Mouse (Mus musculus): ENCODE measurements at regions not wholly inside any gene's neighbourhood (a gene's known extent, or its start where the extent isn't known, plus 50 kb on each side); places are given as distances from the start of the nearest gene placed in this dataset.

DNA sequence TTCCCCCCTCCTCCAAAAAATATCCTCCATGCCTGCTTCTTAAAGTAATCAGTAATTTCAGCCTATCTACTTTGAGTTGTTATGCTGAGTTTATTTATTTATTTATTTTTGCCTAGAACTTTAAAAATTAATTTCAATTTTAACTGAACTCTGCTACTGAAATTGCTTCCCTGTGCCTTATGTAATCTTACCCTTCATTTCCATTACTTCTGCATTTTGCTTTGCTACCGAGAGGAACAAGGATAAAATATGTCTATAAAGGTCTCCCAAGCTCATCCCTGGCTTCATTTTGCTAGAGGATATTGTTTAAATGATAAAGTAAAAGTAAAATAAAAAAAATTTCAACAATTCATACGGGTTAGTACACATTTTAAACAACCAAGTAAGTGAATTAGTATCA, 216.3 kb downstream of the Kcnj2 start:
- no peaks in the 10 kb centered on the region for H3K9me3 ChIP-seq
- H3K4me3 ChIP-seq: no peak overlapping the region
- H3K4me2 ChIP-seq (replicated peaks): no peak overlapping the region
- peaks cover 17% of the 10 kb centered on the region for H3K4me1 ChIP-seq
- no peak overlapping the region for H3K9ac ChIP-seq
- no peaks in the 10 kb centered on the region for H3K27me3 ChIP-seq
- 57% methylated on average over 2 of the region's 2 CpGs for WGBS
- ATAC-seq (ENCODE audit: low FRiP score, low read depth): no peak
- H3K36me3 ChIP-seq: no peaks in the 10 kb centered on the region
- H3K27ac ChIP-seq: no peak overlapping the region

DNA sequence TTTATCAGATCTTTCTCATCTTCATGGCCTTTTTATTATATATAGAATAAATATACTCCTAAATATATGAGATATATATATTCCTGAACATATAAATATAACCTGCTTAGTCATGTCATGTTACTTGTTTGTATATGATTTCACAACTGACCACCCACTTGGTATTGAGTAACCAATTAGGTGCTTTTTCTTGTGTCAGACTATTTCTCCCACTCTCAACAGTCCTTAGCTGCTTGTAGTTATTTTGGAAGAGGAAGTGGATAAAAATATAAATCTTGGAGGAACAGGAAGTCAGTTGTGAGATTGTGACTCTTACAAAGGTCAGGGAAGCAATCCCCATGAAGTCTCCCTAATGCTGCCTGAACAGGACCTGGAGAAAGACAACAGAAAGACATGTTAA, 224.6 kb downstream of the Kcnj2 start:
- H3K27ac ChIP-seq: no peak overlapping the region
- H3K36me3 ChIP-seq: no peaks in the 10 kb centered on the region
- H3K4me3 ChIP-seq: no peak overlapping the region
- H3K9me3 ChIP-seq: peaks cover 10% of the 10 kb centered on the region; the same call in 1 of the 2 replicates
- no peaks in the 10 kb centered on the region for H3K27me3 ChIP-seq
- H3K9ac ChIP-seq: no peak overlapping the region
- no peak for ATAC-seq (ENCODE audit: low FRiP score, low read depth)
- no peaks in the 10 kb centered on the region for H3K4me1 ChIP-seq
- H3K4me2 ChIP-seq (replicated peaks): no peak overlapping the region

DNA sequence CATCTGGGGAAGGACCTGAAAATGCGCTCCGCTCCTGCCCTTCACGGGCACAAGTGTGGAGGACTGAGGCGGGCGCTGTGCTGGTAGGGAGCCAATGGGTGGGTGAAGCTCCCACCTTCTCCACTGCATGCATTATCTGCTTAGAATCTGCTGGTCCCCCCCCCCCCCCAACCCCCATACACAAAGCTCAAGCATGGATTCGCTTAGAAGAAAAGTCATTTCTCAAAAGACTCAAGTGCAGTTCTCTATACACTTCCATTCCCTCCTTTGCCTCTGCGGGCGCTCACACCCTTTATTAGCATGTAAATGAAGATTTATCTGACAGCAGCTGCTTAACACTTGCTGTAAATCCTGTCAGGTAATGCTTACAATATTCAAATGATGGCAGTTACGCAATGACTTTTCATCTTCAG, 230.4 kb downstream of the Kcnj2 start:
- Histone ChIP-seq H3K9ac (no peak overlapping the region), H3K4me2 (replicated peaks) (no peak overlapping the region), H3K4me1 (peaks cover 13% of the 10 kb centered on the region; the same call in 1 of the 2 replicates), H3K4me3 (no peak overlapping the region), H3K27me3 (0 out of 2 replicates have a peak, but pooled peaks cover 2% of the 10 kb centered on the region), H3K9me3 (peaks cover 10% of the 10 kb centered on the region; the same call in 1 of the 2 replicates), H3K27ac (no peak overlapping the region), H3K36me3 (no peaks in the 10 kb centered on the region)
- no peak for ATAC-seq (ENCODE audit: low FRiP score, low read depth)
- 30% methylated on average over 9 of the region's 9 CpGs for WGBS

DNA sequence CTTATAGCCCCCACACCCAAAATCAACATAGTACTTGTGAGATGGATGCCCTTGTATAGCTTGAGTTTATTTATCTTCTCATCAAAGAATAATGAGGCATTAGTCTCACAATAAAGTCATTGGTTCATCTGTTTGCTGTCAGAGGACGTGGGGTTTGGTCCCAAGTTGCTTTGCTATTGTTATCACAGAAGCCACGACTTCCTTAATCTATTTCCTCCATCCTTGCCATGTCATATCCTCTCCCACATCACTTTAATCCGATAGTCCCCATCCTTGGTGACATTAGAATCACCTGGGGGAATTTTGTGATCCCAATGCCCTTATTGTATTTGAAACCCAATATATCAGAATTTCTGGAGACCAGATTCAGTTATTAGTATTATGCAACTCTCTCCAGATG, 246.8 kb downstream of the Kcnj2 start:
- WGBS: 42% methylated on average over 3 of the region's 3 CpGs
- ATAC-seq (ENCODE audit: low FRiP score, low read depth): no peak
- no peaks in the 10 kb centered on the region for H3K27me3 ChIP-seq
- H3K9ac ChIP-seq: no peak overlapping the region
- H3K4me2 ChIP-seq (replicated peaks): no peak overlapping the region
- no peak overlapping the region for H3K27ac ChIP-seq
- H3K4me3 ChIP-seq: no peak overlapping the region
- no peaks in the 10 kb centered on the region for H3K36me3 ChIP-seq
- H3K4me1 ChIP-seq: peaks cover 3% of the 10 kb centered on the region; the same call in 1 of the 2 replicates
- H3K9me3 ChIP-seq: no peaks in the 10 kb centered on the region

GRCm38 (mm10) chr11:111313566-111313965, 247.6 kb downstream of the Kcnj2 start:
- H3K4me3 ChIP-seq: no peak overlapping the region
- no peaks in the 10 kb centered on the region for H3K27me3 ChIP-seq
- H3K27ac ChIP-seq: no peak overlapping the region
- H3K4me1 ChIP-seq: no peaks in the 10 kb centered on the region
- no peaks in the 10 kb centered on the region for H3K36me3 ChIP-seq
- no peak overlapping the region for H3K9ac ChIP-seq
- WGBS: 59% methylated on average over 3 of the region's 3 CpGs
- ATAC-seq (ENCODE audit: low FRiP score, low read depth): no peak
- H3K4me2 ChIP-seq (replicated peaks): no peak overlapping the region
- no peaks in the 10 kb centered on the region for H3K9me3 ChIP-seq

DNA sequence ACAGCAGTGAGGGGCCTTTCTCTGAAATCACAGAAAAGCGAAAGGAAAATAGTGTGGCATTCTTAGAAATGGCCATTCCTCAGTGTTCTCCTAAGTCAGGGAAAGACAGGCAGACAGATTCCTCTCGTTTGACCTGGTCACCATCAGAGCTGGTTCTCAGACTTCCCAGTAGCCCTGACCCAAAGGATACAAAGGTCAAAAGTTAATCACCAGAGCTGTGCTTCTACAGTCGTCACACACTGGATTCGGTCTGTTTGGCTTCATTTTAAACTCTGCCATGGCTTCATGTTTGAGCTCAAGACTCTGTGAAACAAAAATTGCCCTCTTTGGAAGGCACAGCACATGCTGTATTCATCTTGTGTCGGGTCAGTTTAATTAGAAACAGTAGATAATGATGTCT, 255.6 kb downstream of the Kcnj2 start:
- H3K9ac ChIP-seq: no peak overlapping the region
- no peak overlapping the region for H3K27ac ChIP-seq
- H3K36me3 ChIP-seq: no peaks in the 10 kb centered on the region
- ATAC-seq (ENCODE audit: low FRiP score, low read depth): no peak
- 36% methylated on average over 5 of the region's 5 CpGs for WGBS
- no peaks in the 10 kb centered on the region for H3K27me3 ChIP-seq
- no peaks in the 10 kb centered on the region for H3K4me1 ChIP-seq
- no peaks in the 10 kb centered on the region for H3K9me3 ChIP-seq
- no peak overlapping the region for H3K4me2 ChIP-seq (replicated peaks)
- H3K4me3 ChIP-seq: no peak overlapping the region

- Histone ChIP-seq H3K9ac (no peak overlapping the region), H3K27ac (no peak overlapping the region), H3K36me3 (no peaks in the 10 kb centered on the region), H3K9me3 (no peaks in the 10 kb centered on the region), H3K4me3 (no peak overlapping the region), H3K4me1 (no peaks in the 10 kb centered on the region), H3K27me3 (no peaks in the 10 kb centered on the region), H3K4me2 (replicated peaks) (no peak overlapping the region)
- WGBS: 73% methylated on average over 5 of the region's 5 CpGs
- ATAC-seq (ENCODE audit: low FRiP score, low read depth): no peak
Measured at GRCm38 (mm10) chr11:111324453-111325010, 258.6 kb downstream of the Kcnj2 start.

- H3K4me2 ChIP-seq (replicated peaks): no peak overlapping the region
- H3K4me3 ChIP-seq: no peak overlapping the region
- H3K36me3 ChIP-seq: no peaks in the 10 kb centered on the region
- no peak overlapping the region for H3K9ac ChIP-seq
- ATAC-seq (ENCODE audit: low FRiP score, low read depth): no peak
- no peaks in the 10 kb centered on the region for H3K4me1 ChIP-seq
- WGBS: 71% methylated on average over 3 of the region's 3 CpGs
- H3K27ac ChIP-seq: no peak overlapping the region
- H3K27me3 ChIP-seq: no peaks in the 10 kb centered on the region
- H3K9me3 ChIP-seq: no peaks in the 10 kb centered on the region
Measured at GRCm38 (mm10) chr11:111326915-111327314, 261.0 kb downstream of the Kcnj2 start.

DNA sequence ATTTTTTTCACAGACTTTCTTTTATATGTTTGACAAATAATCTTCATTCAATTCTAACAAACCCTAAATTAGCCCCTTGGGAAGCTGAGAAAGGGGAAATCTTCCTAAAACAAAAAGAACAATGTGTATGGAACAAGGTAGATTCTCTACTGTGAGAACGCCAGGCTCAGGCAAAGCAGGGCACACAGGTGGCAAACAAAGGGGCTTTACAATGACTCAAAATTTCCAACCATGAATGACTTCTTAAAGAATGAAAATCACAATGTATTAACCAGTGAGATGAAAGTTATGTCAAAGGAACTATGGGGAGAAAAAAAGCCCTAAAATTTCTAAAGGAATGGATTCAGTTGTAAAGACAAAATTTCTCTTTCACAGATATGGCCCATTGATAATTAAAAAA, 262.3 kb downstream of the Kcnj2 start:
- 53% methylated on average over 1 of the region's 1 CpGs for WGBS
- no peaks in the 10 kb centered on the region for H3K27me3 ChIP-seq
- H3K4me3 ChIP-seq: no peak overlapping the region
- no peaks in the 10 kb centered on the region for H3K9me3 ChIP-seq
- H3K36me3 ChIP-seq: no peaks in the 10 kb centered on the region
- H3K4me2 ChIP-seq (replicated peaks): no peak overlapping the region
- H3K27ac ChIP-seq: no peak overlapping the region
- no peak for ATAC-seq (ENCODE audit: low FRiP score, low read depth)
- no peaks in the 10 kb centered on the region for H3K4me1 ChIP-seq
- H3K9ac ChIP-seq: no peak overlapping the region

- Histone ChIP-seq H3K4me1 (no peaks in the 10 kb centered on the region), H3K36me3 (no peaks in the 10 kb centered on the region), H3K27ac (no peak overlapping the region), H3K27me3 (no peaks in the 10 kb centered on the region), H3K4me3 (no peak overlapping the region), H3K9ac (no peak overlapping the region), H3K4me2 (replicated peaks) (no peak overlapping the region), H3K9me3 (no peaks in the 10 kb centered on the region)
- ATAC-seq (ENCODE audit: low FRiP score, low read depth): no peak
Measured at GRCm38 (mm10) chr11:111331592-111331991, 265.6 kb downstream of the Kcnj2 start.

DNA sequence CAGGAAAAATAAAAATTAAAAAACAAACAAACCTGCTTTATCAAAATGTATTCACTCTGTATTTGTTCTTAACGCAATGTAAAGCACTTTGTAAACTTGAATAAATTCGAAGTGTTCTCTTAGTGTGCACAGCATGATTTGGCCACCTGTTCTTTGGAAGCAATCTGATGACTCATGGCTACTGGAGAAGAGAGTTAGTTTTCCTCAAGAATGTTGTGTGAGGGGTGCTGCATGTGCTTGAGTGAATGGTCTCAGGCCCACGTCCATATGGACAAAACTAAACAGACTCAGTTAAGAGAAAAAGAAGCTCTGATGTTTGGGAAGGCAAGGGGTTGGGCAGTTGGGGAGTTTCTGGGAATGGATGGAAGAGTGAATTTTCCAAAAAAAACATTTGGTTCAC, 267.1 kb downstream of the Kcnj2 start:
- ATAC-seq (ENCODE audit: low FRiP score, low read depth): no peak
- 69% methylated on average over 3 of the region's 3 CpGs for WGBS

GRCm38 (mm10) chr11:111347562-111347961, 281.6 kb downstream of the Kcnj2 start:
- Histone ChIP-seq H3K27ac (no peak overlapping the region), H3K9me3 (no peaks in the 10 kb centered on the region), H3K4me2 (replicated peaks) (no peak overlapping the region), H3K4me3 (no peak overlapping the region), H3K9ac (no peak overlapping the region), H3K4me1 (no peaks in the 10 kb centered on the region), H3K27me3 (no peaks in the 10 kb centered on the region), H3K36me3 (no peaks in the 10 kb centered on the region)
- WGBS: 65% methylated on average over 1 of the region's 1 CpGs
- ATAC-seq (ENCODE audit: low FRiP score, low read depth): no peak

More for the DNA sequence above, 267.1 kb downstream of the Kcnj2 start:
- Histone ChIP-seq H3K9ac (no peak overlapping the region), H3K4me3 (no peak overlapping the region), H3K4me1 (no peaks in the 10 kb centered on the region), H3K27me3 (no peaks in the 10 kb centered on the region), H3K36me3 (no peaks in the 10 kb centered on the region), H3K9me3 (no peaks in the 10 kb centered on the region), H3K27ac (no peak overlapping the region), H3K4me2 (replicated peaks) (no peak overlapping the region)

DNA sequence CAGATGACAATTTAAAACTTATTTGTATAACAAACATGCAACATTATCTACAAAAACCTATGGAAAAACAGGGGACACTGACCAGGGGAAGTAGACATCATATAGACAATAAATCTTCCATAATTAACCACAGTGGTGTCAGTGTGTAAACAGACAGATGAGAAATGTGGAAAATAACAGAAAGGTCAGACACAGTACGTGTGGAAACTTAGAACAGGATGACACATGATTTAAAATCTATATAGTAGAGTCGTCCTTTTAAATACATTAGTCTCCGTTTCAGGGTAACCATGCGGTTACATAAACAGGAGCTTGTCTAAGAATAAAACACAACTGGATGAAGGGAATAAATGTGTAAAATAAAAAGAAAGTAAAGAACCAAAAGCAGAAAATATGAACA, 284.1 kb downstream of the Kcnj2 start:
- H3K36me3 ChIP-seq: no peaks in the 10 kb centered on the region
- no peak overlapping the region for H3K27ac ChIP-seq
- no peaks in the 10 kb centered on the region for H3K27me3 ChIP-seq
- no peaks in the 10 kb centered on the region for H3K9me3 ChIP-seq
- 70% methylated on average over 4 of the region's 4 CpGs for WGBS
- no peak for ATAC-seq (ENCODE audit: low FRiP score, low read depth)
- no peak overlapping the region for H3K4me2 ChIP-seq (replicated peaks)
- H3K4me3 ChIP-seq: no peak overlapping the region
- no peaks in the 10 kb centered on the region for H3K4me1 ChIP-seq
- no peak overlapping the region for H3K9ac ChIP-seq
